10 mouse cellular contexts compared by ENCODE assay signal in genomic region chr4:96580351-96580750, GRCm38 (mm10). TPM values are rescaled to one million over a fixed set of nuclear protein-coding genes. Genes with fewer than 3 reads are reported as not detected.
DNase-seq lines count a peak whose midpoint lies in the region; ATAC-seq and TF ChIP-seq lines count a peak whose summit lies in the region.
"Not testable (repeated sequence)": the region's sequence is repeated elsewhere in the genome, so short reads cannot be mapped to it uniquely, and the experiment has no call there.
"Had no signal": no experiment of that assay in that cellular context is flagged by ENCODE, and none has a peak within 500 bp of the region (broad histone marks: within the 10 kb centered on the region; RNA-seq: fewer than 3 reads in every experiment).

No protein-coding gene starts in this region.

- not testable (repeated sequence) for H3K4me1 ChIP-seq in ES-Bruce4 (ENCODE audit: control insufficient read depth, insufficient read depth, low read length); intestine, embryonic 14.5 days (replicated peaks; ENCODE audit: control insufficient read depth, insufficient read depth, low read length); intestine, embryonic 16.5 days (ENCODE audit: control insufficient read depth, insufficient read depth, low read length); lung, embryonic 14.5 days (ENCODE audit: insufficient read depth); stomach, embryonic 15.5 days; stomach, postnatal 0 days (replicated peaks; ENCODE audit: control insufficient read depth, insufficient read depth)

- WGBS in intestine, embryonic 14.5 days: 49% methylated on average over 6 of the region's 6 CpGs
- WGBS in intestine, embryonic 16.5 days: 50% methylated on average over 6 of the region's 6 CpGs
- 49% methylated on average over 6 of the region's 6 CpGs for WGBS in lung, embryonic 14.5 days
- WGBS in stomach, embryonic 15.5 days: 53% methylated on average over 6 of the region's 6 CpGs
- WGBS in stomach, postnatal 0 days: 49% methylated on average over 6 of the region's 6 CpGs

- DNase-seq in R1 (ENCODE audit: low read depth, low spot score): peak; percentile 11
- not testable (repeated sequence) for DNase-seq in intestine, embryonic 14.5 days (ENCODE audit: low spot score); lung, embryonic 14.5 days
- peak; percentile 56 for DNase-seq in stomach, postnatal 0 days (ENCODE audit: low spot score)

- H3K4me2 ChIP-seq in intestine, embryonic 14.5 days (ENCODE audit: low read length); intestine, embryonic 16.5 days (ENCODE audit: low read depth, low read length); lung, embryonic 14.5 days; stomach, embryonic 15.5 days; stomach, postnatal 0 days (replicated peaks; ENCODE audit: low read depth): not testable (repeated sequence)

- not testable (repeated sequence) for H3K27me3 ChIP-seq in ES-Bruce4 (ENCODE audit: control insufficient read depth, insufficient read depth, low read length, poor library complexity, severe bottlenecking); intestine, embryonic 14.5 days (replicated peaks; ENCODE audit: control insufficient read depth, insufficient read depth, low read length); intestine, embryonic 16.5 days (replicated peaks; ENCODE audit: control insufficient read depth, insufficient read depth, low read length); lung, embryonic 14.5 days (ENCODE audit: insufficient read depth, low read length); stomach, embryonic 15.5 days (replicated peaks); stomach, postnatal 0 days (ENCODE audit: control insufficient read depth, insufficient read depth, low read length)

- peak; percentile 62; the same call in 1 of the 2 replicates for TF ChIP-seq EP300 in ES-Bruce4 (IDR thresholded peaks at IDR 0.05; ENCODE audit: insufficient read depth, low read depth, low read length)
- not testable (repeated sequence) for TF ChIP-seq EP300 in stomach, postnatal 0 days (optimal IDR thresholded peaks at IDR 0.05)

- TF ChIP-seq CTCF in ES-Bruce4 (IDR thresholded peaks at IDR 0.05; ENCODE audit: low read depth, low read length); lung, embryonic 14.5 days (IDR thresholded peaks at IDR 0.05; ENCODE audit: low read depth); stomach, postnatal 0 days (IDR thresholded peaks at IDR 0.05; ENCODE audit: low read depth): not testable (repeated sequence)

- peak; percentile 81; the same call in 1 of the 2 replicates for ATAC-seq in intestine, embryonic 14.5 days (replicated peaks; ENCODE audit: low FRiP score, low TSS enrichment, low read depth)
- peak; percentile 92 for ATAC-seq in intestine, embryonic 16.5 days
- ATAC-seq in lung, embryonic 14.5 days (ENCODE audit: insufficient read depth): 0 out of 2 replicates have a peak, but pooled peaks have one; percentile 38
- peak; percentile 84 for ATAC-seq in stomach, embryonic 15.5 days (ENCODE audit: insufficient read depth, low FRiP score, low read depth)
- peak; percentile 78 for ATAC-seq in stomach, postnatal 0 days (ENCODE audit: low FRiP score, low TSS enrichment)

- TF ChIP-seq POLR2A in ES-Bruce4 (IDR thresholded peaks at IDR 0.05; ENCODE audit: insufficient read depth, low read length): not testable (repeated sequence)

- not testable (repeated sequence) for H3K9me3 ChIP-seq in ES-Bruce4 (replicated peaks; ENCODE audit: control insufficient read depth, insufficient read depth, low read length, poor library complexity, severe bottlenecking); intestine, embryonic 14.5 days (ENCODE audit: control insufficient read depth, low read length); intestine, embryonic 16.5 days (ENCODE audit: control insufficient read depth, low read length); lung, embryonic 14.5 days (ENCODE audit: low read depth, low read length); stomach, embryonic 15.5 days; stomach, postnatal 0 days (ENCODE audit: control insufficient read depth, low read length)

- not testable (repeated sequence) for H3K36me3 ChIP-seq in ES-Bruce4 (ENCODE audit: control insufficient read depth, insufficient read depth, low read length, poor library complexity, severe bottlenecking); intestine, embryonic 14.5 days (ENCODE audit: control insufficient read depth, insufficient read depth, low read length); intestine, embryonic 16.5 days (ENCODE audit: control insufficient read depth, insufficient read depth, low read length); lung, embryonic 14.5 days (ENCODE audit: insufficient read depth); stomach, embryonic 15.5 days; stomach, postnatal 0 days (ENCODE audit: control insufficient read depth, insufficient read depth, low read length)

- H3K27ac ChIP-seq in ES-Bruce4 (ENCODE audit: insufficient read depth, low read length); intestine, embryonic 14.5 days (ENCODE audit: low read depth); intestine, embryonic 16.5 days (ENCODE audit: low read length); lung, embryonic 14.5 days (ENCODE audit: low read depth); stomach, embryonic 15.5 days; stomach, postnatal 0 days (replicated peaks): not testable (repeated sequence)

- H3K4me3 ChIP-seq in ES-Bruce4 (ENCODE audit: low read depth, low read length); intestine, embryonic 14.5 days (ENCODE audit: low read depth, low read length); intestine, embryonic 16.5 days (ENCODE audit: low read length); lung, embryonic 14.5 days (ENCODE audit: low read depth, low read length); stomach, embryonic 15.5 days (replicated peaks); stomach, postnatal 0 days (ENCODE audit: low read depth, low read length): not testable (repeated sequence)

- not testable (repeated sequence) for H3K9ac ChIP-seq in ES-Bruce4 (ENCODE audit: low read depth, poor library complexity, severe bottlenecking); intestine, embryonic 14.5 days (ENCODE audit: low read length); intestine, embryonic 16.5 days (ENCODE audit: low read depth, low read length); lung, embryonic 14.5 days; stomach, embryonic 15.5 days; stomach, postnatal 0 days (ENCODE audit: low read length)

RNA-seq across cellular contexts. Expression of gene Cyp2j9, which starts 11.0 kb away (rescaled TPM):
- polyA plus RNA-seq in ES-Bruce4 (2011; ENCODE audit: insufficient read depth, insufficient read length, low read depth, missing spikeins): 1.5 and 1.6 TPM in 2 replicates
- polyA plus RNA-seq in intestine, embryonic 14.5 days (2014; fragmentation: Nextera tagmentation; extraction: Ambion mirVana): 2.9 and 4.1 TPM in 2 replicates
- polyA plus RNA-seq in intestine, embryonic 16.5 days (2015; fragmentation: Nextera tagmentation; extraction: Ambion mirVana): 4.2 TPM in 2 replicates
- polyA plus RNA-seq in lung, embryonic 14.5 days (2014; fragmentation: Nextera tagmentation; extraction: Ambion mirVana): 2.5 and 3.0 TPM in 2 replicates
- polyA plus RNA-seq in stomach, embryonic 15.5 days (2015; fragmentation: Nextera tagmentation; extraction: Ambion mirVana): 4.8 and 6.7 TPM in 2 replicates
- polyA plus RNA-seq in stomach, postnatal 0 days (2015; fragmentation: Nextera tagmentation; extraction: Ambion mirVana): 5.4 and 6.0 TPM in 2 replicates
- polyA plus RNA-seq: CD4-positive, CD25-positive, alpha-beta regulatory T cell, adult 4 months; G1E had no signal

RNA-seq across cellular contexts. Expression of gene Cyp2j6, which starts 26.9 kb away (rescaled TPM):
- polyA plus RNA-seq in ES-Bruce4 (2011; ENCODE audit: insufficient read depth, insufficient read length, low read depth, missing spikeins): 0.26 and 0.58 TPM in 2 replicates
- 10.3 and 10.7 TPM in 2 replicates for polyA plus RNA-seq in intestine, embryonic 14.5 days (2014; fragmentation: Nextera tagmentation; extraction: Ambion mirVana)
- 48.0 and 59.1 TPM in 2 replicates for polyA plus RNA-seq in intestine, embryonic 16.5 days (2015; fragmentation: Nextera tagmentation; extraction: Ambion mirVana)
- 5.8 and 6.5 TPM in 2 replicates for polyA plus RNA-seq in lung, embryonic 14.5 days (2014; fragmentation: Nextera tagmentation; extraction: Ambion mirVana)
- 13.0 and 17.9 TPM in 2 replicates for polyA plus RNA-seq in stomach, embryonic 15.5 days (2015; fragmentation: Nextera tagmentation; extraction: Ambion mirVana)
- 21.5 and 23.0 TPM in 2 replicates for polyA plus RNA-seq in stomach, postnatal 0 days (2015; fragmentation: Nextera tagmentation; extraction: Ambion mirVana)
- polyA plus RNA-seq: activated CD4-positive, CD25-positive, alpha-beta regulatory T cell, adult 4 months; CD4-positive, CD25-positive, alpha-beta regulatory T cell, adult 4 months; G1E had no signal

Comparison
In these comparisons a context has a peak if more than half of its experiments do, and no peak if none do; other contexts are left out.
1. ATAC-seq: peak in every context shown above with its lines; median percentile 92 in intestine, embryonic 16.5 days; 84 in stomach, embryonic 15.5 days; 81 in intestine, embryonic 14.5 days; 78 in stomach, postnatal 0 days; 38 in lung, embryonic 14.5 days.